Mouse (Mus musculus) liver (tissue): ENCODE results near the gene Rdh19.
"Not testable (repeated sequence)": the region's sequence is repeated elsewhere in the genome, so short reads cannot be mapped to it uniquely, and the experiment has no call there.

ENCODE experiments used
- DNase-seq: peaks from one replicate; pipeline ENCODE4 v3.0.0-alpha.2; 2020; ENCODE audit warnings: mixed read lengths

Rdh19 gene

DNA sequence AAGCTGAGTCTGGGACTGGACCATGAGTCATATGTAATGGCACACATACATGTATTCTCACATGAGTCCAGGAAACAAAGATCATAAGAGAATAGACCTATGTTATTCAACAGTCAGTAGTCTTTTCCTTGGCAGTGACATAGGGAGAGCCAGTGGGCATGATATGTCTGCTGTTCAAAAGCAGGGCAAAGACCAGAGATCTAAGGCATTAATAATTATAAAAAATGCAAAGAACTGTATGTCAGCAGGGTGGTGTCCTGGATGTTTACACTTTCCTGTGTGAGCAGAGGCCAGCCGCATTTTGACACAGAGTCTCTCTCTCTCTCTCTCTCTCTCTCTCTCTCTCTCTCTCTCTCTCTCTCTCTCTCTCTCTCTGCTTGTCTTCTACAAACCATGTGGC, at the start of gene Rdh19:
Gene Rdh19, plus strand, starts transcription at position 301 of the 400 bp plus-strand sequence.
- DNase-seq: no peak

DNA sequence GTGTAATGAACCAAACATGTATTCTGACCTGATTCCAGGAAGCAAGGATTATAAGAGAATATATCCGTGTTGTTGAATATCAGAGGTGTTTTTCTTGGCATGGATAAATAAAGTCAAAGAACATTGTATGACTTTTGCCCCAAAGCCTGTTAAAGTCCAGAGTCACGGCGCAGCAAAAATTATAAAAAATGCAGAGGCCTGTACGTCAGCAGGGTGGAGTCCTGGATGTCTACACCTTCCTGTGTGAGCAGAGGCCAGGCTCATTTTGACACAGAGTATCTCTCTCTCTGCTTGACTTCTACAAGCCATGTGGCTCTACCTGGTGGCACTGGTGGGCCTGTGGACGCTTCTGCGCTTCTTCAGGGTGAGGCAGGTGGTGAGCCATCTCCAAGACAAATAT, 48.8 kb upstream of the Rdh19 start, which contains the start of gene Rdh16:
Gene Rdh16, plus strand, starts transcription at position 262 of the 400 bp plus-strand sequence.
- no peak for DNase-seq

GRCm38 (mm10) chr10:127801612-127802011, 48.1 kb upstream of the Rdh19 start:
- DNase-seq: no peak

DNA sequence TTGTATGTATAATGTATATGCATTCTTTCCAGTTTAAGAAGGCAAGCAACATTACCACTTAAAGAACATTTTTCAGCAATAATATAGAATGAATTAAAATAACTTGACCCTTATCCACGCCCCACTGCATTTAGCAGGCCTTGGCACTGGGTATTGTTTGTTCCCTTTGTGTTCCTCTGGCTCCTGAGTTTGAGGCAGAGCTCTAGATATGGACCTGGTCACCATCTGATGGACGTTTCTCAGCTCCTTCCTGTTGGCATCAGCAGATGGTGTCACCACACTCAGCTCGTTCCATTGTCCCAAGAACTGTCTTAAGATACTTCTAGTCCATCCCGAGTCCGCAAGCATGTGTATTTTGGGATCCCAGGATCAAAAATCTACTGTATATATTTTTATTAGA, 47.5 kb upstream of the Rdh19 start:
- DNase-seq: no peak

DNA sequence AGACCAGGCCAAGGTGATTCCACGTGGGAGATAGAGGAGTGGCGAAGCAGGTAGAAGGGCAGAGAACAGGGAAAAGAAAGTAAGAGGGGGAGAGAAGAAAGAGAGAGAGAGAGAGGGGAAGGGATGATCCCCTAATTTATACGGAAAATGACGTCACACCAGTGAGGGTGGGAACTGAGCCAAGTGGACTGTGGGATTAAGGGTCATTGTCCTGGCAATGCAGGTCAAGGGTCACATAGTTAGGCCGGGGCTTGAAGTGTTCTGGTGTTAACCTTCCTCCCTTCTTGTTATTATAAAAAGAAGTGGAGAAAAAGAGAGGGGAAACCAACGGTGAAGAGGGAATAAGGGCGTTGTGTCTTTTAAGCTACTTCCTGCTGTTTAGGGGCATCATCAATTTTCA, 45.3 kb upstream of the Rdh19 start:
- no peak for DNase-seq

GRCm38 (mm10) chr10:127815888-127816287, 33.8 kb upstream of the Rdh19 start:
- DNase-seq: no peak

GRCm38 (mm10) chr10:127817268-127817910, 32.3 kb upstream of the Rdh19 start:
- not testable (repeated sequence) for DNase-seq

- not testable (repeated sequence) for DNase-seq
Measured at GRCm38 (mm10) chr10:127821806-127822205, 27.9 kb upstream of the Rdh19 start.

- peak; percentile 17 for DNase-seq
Measured at GRCm38 (mm10) chr10:127825386-127825785, 24.3 kb upstream of the Rdh19 start.

DNA sequence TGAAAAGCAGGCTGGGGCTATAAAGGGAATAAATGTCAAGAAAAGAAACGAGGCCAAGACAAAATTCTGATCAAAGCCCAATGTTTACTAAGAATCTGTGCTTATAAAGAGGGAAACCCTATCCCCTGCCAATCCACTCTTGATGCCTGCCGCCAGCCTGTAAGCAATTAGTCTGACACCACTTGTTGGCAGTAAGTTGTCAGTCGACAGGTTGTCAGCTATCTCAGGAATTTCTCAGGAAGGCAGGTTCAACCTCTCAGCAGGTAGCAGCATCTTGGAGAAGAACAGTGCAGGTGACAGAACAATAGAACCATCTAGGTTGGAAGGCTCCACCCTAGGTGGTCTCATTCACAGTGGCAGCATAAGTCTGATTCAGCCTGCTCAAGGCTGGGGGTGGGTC, 20.6 kb upstream of the Rdh19 start:
- DNase-seq: no peak

GRCm38 (mm10) chr10:127834186-127834585, 15.5 kb upstream of the Rdh19 start:
- DNase-seq: not testable (repeated sequence)

GRCm38 (mm10) chr10:127835292-127835691, 14.4 kb upstream of the Rdh19 start:
- no peak for DNase-seq

GRCm38 (mm10) chr10:127837793-127838192, 11.9 kb upstream of the Rdh19 start:
- not testable (repeated sequence) for DNase-seq

GRCm38 (mm10) chr10:127838539-127838938, 11.2 kb upstream of the Rdh19 start:
- no peak for DNase-seq

- DNase-seq: no peak
Measured at GRCm38 (mm10) chr10:127840776-127841175, 9.0 kb upstream of the Rdh19 start.

DNA sequence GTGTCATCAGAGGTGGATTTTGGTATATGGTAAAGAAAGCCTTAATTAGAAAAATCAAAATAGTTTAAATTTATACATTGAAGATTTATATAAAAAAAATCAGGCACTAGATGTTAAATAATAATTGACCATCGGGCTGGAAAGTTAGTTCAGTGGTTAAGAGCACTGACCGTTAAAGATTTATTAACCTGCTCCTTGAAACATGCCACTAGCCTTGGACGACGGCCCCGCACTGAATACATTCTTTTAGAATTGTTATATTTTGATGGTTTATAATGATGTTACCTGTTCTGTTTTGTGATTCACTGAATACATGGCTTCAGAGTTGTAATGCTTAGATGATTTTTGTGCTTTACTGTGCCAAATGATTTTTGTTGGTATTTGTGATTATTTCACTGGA, 3.8 kb upstream of the Rdh19 start:
- DNase-seq: not testable (repeated sequence)

DNA sequence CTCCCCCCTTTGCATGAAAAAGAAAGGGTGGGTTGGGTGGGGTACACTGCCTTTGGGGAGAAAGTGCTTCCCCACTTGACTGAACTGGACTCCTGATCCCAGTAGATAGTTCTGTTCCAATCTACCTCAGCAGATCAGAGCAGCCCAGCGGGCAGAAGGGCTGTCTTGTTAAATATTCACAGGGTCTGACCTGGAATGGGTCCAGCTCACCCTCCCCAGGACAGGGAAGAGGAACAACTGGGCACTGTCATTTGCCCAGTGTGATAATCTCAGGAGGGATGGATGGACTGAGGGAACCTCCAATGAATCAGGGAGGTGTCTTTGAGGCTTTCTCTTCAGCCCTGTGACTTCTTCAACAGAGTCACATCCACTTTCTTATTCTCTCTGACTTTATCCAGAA, 1.6 kb upstream of the Rdh19 start:
- peak; percentile 17 for DNase-seq

GRCm38 (mm10) chr10:127856376-127856775, 6.6 kb downstream of the Rdh19 start:
- DNase-seq: no peak

DNA sequence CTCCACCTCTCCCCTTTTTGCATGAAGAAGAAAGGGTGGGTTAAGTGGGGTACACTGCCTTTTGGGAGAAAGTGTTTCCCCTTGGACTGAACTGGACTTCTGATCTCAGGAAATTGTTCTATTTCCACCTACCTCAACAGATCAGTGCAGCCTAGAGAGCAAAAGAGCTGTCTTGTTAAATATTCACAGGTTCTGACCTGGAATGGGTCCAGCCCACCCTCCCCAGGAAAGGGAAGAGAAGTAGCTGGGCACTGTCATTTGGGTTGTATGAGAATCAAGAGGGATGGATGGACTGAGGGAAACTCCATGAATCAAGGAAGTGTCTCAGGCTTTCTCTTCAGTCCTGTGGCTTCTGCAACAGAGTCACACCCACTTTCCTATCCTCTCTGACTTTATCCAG, 15.2 kb downstream of the Rdh19 start:
- no peak for DNase-seq

DNA sequence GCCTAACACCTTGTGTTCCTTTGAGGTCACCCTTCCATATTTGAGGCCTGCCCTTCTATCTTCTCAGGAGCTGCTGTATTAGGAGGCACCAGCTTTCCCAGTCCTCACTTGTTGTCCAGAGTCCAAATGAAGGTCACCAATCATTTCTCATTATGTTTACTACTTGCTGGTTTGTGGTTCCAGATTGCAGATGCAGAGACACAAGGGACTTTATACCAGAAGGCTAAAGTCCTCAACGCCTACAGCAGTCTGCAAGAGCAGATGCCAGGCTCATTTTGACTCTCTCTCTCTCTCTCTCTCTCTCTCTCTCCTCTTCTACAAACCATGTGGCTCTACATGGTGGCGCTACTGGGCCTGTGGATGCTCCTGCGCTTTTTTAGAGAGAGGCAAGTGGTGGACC, 16.5 kb downstream of the Rdh19 start, which contains the start of gene Rdh16f2:
Gene Rdh16f2, plus strand, starts transcription at position 243 of the 400 bp plus-strand sequence.
- no peak for DNase-seq

DNA sequence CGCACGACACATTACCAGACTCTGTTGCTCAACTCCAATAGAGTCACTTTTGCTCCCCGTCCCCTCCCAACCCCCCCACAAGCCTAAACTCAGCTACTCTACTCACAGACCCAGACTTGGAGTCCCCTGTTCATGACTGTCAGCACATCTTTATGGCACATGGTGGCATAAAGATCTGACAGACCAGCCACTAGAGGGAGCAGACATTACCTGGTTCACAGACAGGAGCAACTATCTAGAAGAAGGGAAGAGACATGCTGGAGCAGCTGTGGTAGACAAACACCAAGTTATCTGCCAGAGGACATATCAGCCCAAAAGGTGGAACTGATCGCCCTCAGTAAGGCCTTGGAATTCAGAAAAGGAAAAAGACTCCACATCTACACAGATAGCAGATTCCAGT, 22.8 kb downstream of the Rdh19 start:
- DNase-seq: no peak

GRCm38 (mm10) chr10:127877681-127878080, 28.0 kb downstream of the Rdh19 start:
- DNase-seq: peak; percentile 34

GRCm38 (mm10) chr10:127878262-127879057, 28.7 kb downstream of the Rdh19 start:
- no peak for DNase-seq

DNA sequence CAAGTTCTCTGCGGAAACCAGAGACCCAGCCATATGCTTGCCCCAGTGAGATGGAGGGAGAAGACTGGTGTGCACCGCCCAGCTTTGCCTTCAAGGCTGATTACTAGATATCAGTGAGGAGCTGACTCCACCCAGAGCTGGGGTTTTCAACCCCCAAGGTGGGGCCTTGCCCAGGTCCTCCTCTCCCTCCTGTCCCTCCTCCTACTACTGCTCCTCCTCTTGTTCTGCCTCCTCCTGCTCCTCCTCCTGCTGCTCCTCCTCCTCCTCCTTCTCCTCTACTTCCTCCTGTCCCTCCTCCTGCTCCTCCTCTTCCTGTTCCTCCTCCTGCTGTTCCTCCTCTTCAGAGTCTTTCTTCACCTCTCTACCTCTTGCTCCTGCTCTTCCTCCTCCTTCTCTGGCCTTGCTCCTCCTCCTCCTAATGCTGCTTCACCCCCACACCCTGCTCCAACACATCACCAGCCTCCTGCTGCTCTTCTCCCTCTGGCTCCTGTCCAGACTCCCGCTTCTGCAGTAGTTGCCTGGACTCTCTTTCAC, 29.5 kb downstream of the Rdh19 start:
- DNase-seq: peak; percentile 40
